Mouse (Mus musculus): ENCODE results near the gene Psph.
"Not testable (repeated sequence)": the region's sequence is repeated elsewhere in the genome, so short reads cannot be mapped to it uniquely, and the experiment has no call there.

The Psph gene

DNA sequence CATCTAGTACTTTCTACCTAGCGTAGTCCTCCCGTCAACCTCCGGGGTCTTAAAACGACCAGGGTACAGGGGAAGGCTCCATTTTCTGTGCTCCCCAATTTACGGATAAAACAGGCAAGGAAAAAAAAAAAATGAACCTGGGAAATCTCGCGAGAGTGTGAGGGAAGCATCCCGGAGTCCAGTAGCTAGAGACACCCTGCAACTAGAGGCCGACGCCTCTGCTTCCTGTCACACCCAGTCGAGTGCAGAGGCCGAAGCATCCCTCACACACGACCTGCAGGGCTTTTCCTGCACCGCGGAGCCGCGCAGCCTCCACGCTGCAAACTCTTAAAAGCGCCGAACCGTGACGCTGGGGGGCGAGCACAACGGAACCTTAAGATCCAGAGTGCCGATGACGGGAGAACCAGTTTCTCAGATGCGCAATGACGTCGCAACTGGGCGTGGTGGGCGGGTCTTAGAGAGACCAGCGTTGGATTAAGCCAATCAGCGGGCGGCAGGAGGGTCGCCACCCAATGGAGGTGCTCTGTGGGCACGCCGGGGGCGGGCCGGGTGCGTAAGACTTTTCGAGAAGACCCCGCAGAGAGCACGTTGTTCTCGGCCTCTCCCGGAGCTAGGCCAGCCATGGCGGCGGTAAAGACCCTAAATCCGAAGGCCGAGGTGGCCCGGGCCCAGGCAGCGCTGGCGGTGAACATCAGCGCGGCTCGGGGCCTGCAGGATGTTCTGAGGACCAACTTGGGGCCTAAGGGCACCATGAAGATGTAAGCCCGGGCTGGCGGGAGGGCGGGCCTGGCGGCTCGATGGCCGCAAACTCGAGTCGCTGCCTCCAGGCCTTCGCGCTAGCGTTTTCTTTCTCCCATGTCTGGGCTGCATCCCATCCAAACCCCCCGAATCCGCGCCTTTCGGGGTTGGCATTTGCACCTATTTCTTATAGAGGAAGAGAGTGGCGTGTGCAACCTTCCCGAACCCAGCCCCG lies at the start of gene Psph:
TSS of gene Psph (minus strand) at position 632 of the 973 bp plus-strand sequence.
- DNase-seq = peak; percentile 95 to 96

DNA sequence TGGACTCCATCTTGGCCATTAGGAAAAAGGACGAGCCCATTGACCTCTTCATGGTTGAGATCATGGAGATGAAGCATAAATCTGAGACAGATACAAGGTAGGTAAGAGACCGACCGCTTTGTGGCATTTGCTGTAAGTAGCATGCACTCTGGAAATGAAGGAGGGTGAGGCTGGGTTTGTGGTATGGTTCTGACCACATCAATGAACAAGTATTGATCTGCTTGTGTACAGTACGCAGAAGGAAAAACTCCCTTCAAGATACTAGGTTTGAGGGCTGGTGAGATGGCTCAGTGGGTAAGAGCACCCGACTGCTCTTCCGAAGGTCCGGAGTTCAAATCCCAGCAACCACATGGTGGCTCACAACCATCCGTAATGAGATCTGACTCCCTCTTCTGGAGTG lies 3.3 kb upstream of the Psph start:
- not testable (repeated sequence) for DNase-seq

DNA sequence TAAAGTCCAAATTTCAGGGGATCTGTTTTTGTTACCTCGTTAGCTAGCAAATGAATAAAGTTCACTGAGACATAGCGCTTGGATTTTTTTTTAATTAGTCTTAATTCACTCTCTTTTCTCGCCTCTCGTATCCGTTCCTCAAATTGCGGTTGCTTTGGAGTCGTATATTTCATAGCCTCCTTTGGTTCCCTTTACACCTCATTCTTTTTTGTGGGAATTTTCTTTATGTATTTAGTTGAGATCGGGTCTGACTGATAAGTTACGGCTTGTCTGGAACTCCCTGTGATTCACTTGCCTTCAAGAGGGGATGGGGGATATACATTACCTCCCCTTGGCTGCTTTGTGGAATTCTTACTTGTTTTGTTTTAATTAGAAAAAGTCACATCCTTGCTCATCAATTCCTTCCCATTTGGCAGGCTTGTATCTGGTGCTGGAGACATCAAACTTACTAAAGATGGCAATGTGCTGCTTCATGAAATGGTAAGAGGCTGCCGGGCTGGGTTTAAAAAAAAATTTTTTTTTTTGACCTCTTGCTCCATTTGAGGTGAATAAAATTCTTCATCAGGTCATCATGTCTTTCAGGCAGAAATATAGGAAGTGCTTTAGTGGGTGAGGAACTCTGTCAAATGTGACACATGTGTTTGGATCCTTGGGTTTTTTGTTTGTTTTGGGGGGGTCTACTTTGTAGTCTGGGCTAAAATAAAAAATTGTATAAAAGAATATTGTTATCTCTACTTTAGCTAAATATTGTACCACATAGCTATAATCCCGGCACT lies 757 bp upstream of the Psph start:
- DNase-seq = no peak

- no peak for DNase-seq
Measured at GRCm38 (mm10) chr5:129786161-129786560, 1.1 kb downstream of the Psph start.

GRCm38 (mm10) chr5:129785235-129785870 lies 1.9 kb downstream of the Psph start:
- no peak for DNase-seq

GRCm38 (mm10) chr5:129782211-129782610 lies 5.0 kb downstream of the Psph start:
- no peak for DNase-seq

- DNase-seq = no peak
Measured at GRCm38 (mm10) chr5:129780131-129780530, 7.1 kb downstream of the Psph start.

GRCm38 (mm10) chr5:129778996-129779716 lies 8.1 kb downstream of the Psph start:
- DNase-seq = peak; percentile 69 to 73

- no peak for DNase-seq
Measured at GRCm38 (mm10) chr5:129778348-129778995, 8.8 kb downstream of the Psph start.

DNA sequence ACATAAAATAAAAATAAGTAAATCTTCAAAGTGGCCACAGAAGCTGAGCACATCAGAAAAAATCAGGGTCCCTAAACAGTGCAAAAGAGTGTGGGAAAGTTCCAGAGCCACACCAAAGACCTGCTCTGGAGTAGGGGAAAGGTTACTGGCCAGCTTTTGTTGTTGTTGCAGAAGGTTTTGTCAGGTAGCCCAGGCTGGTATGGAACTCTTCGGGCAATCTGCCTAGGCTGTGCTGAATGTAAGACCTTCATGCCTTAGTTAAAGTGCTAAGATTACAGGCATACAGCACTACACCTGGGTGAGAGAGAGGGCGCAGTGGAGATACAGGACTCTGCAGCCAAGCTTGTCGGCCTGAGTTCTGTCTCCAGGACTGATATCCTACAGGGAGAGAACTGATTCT lies 12.6 kb downstream of the Psph start:
- no peak for DNase-seq

DNA sequence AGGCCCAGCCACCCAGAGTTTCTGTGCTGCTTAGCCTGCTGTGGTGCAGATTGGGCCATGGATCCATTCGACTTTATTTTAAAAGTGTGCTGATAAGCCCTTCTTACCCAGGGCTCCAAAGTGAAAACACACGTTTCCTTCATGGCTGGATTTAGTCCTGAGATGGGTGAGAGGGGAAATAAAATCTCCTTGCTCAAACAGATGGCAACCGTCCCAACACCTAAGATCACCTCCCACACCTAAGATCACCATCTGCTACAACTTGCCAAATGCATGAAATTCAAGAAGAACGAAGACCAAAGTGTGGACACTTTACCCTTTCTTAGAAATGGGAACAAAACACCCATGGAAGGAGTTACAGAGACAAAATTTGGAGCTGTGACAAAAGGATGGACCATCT lies 13.9 kb downstream of the Psph start:
- DNase-seq = not testable (repeated sequence)

- DNase-seq = no peak
Measured at GRCm38 (mm10) chr5:129772433-129772832, 14.8 kb downstream of the Psph start.

- DNase-seq = no peak
Measured at GRCm38 (mm10) chr5:129770443-129771355, 16.6 kb downstream of the Psph start.

DNA sequence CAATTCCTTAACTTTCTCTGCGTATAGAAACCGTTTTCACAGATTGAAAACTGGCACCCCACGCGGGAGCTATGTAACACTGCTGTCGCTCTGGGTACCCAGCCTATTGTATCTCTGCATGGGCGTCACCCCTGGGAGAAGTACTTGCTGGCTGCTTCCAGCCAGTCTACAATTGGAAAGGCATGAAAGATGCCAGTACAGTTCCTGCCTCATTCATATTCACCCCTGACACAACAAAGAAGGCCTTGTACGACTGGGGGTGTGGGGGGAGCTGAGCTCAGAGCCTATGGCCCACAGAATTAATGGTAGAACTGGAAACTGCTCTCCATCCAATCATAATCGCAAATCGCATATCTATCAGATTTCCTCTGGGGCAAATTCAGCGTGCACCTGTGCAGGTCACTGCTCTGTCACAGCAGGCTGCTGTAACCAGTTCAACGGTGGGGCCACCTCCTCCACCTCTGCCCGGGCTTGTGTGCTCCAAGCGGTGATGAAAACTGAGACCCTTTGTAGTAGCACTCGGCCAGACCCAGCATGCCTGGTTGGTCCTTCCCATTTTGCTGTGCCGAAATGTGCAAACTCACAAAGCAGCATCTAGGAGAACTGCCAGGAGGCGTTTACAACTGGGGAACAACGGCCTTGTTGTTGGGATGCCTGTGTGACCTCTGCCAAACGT lies 25.2 kb downstream of the Psph start:
- DNase-seq = no peak

DNA sequence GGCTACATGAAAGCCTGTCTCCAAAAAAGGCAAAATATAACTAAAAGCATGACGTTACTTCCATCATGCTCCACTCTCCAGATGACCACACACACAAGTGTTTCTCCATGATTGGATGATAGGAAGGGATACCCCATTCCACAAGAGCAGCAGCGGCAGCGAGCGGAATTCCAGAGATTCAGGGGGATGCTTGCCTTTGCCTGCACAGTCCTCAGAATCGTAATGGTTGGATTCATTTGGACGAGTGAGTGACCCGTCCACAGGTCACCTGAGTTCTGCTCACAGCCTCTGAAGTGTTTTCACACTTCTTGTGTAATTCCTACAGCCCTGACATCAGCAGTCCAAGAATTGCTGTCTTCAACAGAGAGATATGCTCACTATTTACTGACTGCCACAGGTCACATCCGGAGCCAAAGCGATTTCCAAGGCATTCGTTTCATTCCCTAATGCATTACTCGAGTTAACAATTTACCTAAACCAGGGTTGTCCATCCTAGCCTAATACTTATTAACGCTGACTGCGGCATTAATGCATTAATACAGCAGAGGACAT lies 27.2 kb downstream of the Psph start:
- DNase-seq = no peak

- DNase-seq = no peak
Measured at GRCm38 (mm10) chr5:129756886-129757285, 30.4 kb downstream of the Psph start.

- DNase-seq = no peak
Measured at GRCm38 (mm10) chr5:129744050-129744449, 43.2 kb downstream of the Psph start.

DNA sequence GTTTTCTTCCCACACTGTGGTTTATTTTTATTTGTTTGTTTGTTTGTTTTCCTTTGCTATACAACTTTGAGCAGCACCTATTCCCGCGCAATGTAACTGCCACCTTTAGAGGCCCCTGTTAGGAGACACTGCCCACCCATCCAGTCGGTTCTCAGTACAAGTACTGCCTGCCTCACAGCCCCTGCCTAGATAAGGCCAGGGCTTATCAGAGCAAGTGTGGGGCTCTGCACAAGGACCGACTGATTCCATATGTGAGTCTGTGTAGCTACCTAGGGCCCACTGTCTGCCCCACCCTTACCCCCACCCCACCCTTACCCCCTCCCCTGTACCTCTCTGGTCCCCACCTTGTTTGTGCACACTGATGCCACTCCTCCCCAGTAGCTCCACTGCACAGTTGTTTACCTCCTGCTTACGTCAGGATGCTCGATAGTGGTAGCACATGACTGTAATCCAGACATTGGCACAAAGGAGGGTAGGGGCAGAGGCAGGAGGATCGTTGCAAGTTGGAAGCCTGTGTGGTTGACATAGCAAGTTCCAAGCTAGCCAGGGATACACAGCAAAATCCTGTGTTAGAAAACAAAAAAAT lies 44.3 kb downstream of the Psph start:
- DNase-seq = no peak

DNA sequence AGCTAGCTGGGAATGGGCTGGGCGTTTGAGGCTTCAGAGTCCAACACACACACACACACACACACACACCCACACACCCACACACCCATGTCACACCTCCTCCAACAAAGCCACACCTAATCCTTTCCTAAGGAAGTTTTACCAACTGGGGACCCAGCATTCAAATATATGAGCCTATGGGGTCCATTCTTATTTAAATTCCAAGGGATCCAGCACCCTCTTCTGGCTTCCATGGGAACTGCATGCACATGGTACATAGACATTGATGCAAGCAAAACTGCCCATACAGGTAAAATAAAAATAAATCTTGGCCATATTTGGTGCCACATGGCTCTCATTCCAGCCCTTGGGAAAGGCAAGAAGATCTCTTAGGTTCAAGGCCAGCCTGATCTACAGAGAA lies 46.3 kb downstream of the Psph start:
- peak; percentile 23 for DNase-seq

- DNase-seq = no peak
Measured at GRCm38 (mm10) chr5:129731021-129731420, 56.2 kb downstream of the Psph start.
